Mouse (Mus musculus): ENCODE results near the gene Wdhd1. TPM values are rescaled to one million over a fixed set of nuclear protein-coding genes. Genes with fewer than 3 reads are reported as not detected.
"Not testable (repeated sequence)": the region's sequence is repeated elsewhere in the genome, so short reads cannot be mapped to it uniquely, and the experiment has no call there.

The Wdhd1 gene
- 1 to 10 TPM in 1 of 2 experiments, under 1 TPM in 1; 0.31 to 1.6 TPM for total RNA-seq (2021)
- long read RNA-seq, experiment 1, full-length matches to known transcripts, result 1 of 1 reads
- long read RNA-seq, experiment 1, partial matches to known transcripts, result 0 of 1 reads
- long read RNA-seq, experiment 1, other reads (novel, unspliced or antisense), result 0 of 1 reads
- long read RNA-seq, experiment 2, partial matches to known transcripts, result 0 of 1 reads
- long read RNA-seq, experiment 2, other reads (novel, unspliced or antisense), result 1 of 1 reads

GRCm38 (mm10) chr14:47276637-47277393 is at the start of gene Wdhd1, which contains the start of gene Socs4:
TSS of gene Wdhd1 (minus strand) at chr14:47276857.
TSS of gene Socs4 (plus strand) at chr14:47276931.
- peak within 1 kb of the TSS; percentile 96 for H3K27ac ChIP-seq
- DNase-seq, result peak; percentile 98
- TF ChIP-seq CTCF (IDR thresholded peaks at IDR 0.05), result peak; percentile 23
- intact Hi-C loops (cut with DNase I), result no loop called here
- peak within 1 kb of the TSS; percentile 94 for H3K4me3 ChIP-seq

- Histone ChIP-seq H3K27ac (no peak overlapping the region), H3K4me3 (no peak overlapping the region)
- TF ChIP-seq CTCF (IDR thresholded peaks at IDR 0.05), result no peak
- DNase-seq, result no peak
- intact Hi-C loops (cut with DNase I), result no loop called here
These were observed 49.5 kb upstream of the Wdhd1 start for GRCm38 (mm10) chr14:47325965-47326761.

- H3K27ac ChIP-seq; DNase-seq; H3K4me3 ChIP-seq; intact Hi-C loops (cut with DNase I): not testable (repeated sequence)
These were observed 44.9 kb upstream of the Wdhd1 start for GRCm38 (mm10) chr14:47321581-47321980.

DNA sequence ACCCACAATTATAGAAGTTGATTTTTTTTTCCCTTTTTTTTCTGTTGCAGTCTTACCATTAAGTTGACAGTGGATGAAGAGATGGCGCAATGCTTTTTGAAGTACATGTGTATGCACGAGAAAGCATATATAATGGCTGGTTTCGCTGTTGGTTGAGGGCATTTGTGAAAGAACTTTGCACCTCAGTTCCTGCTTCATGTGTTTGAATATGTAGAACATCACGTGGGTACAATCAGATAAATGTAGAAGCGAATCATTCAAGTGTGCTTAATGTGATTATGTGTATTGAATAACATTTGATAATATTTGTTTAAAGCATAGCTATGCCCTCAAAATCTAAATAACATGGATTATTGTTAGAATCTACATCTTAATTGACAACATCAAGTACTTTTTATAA is 42.7 kb upstream of the Wdhd1 start:
- intact Hi-C loops (cut with DNase I), result no loop called here
- TF ChIP-seq CTCF (IDR thresholded peaks at IDR 0.05), result no peak
- no peak for DNase-seq
- no peak overlapping the region for H3K4me3 ChIP-seq
- no peak overlapping the region for H3K27ac ChIP-seq

GRCm38 (mm10) chr14:47310342-47311181 is 33.9 kb upstream of the Wdhd1 start:
- no peak for DNase-seq
- no peak for TF ChIP-seq CTCF (IDR thresholded peaks at IDR 0.05)
- intact Hi-C loops (cut with DNase I), result no loop called here
- Histone ChIP-seq H3K4me3 (no peak overlapping the region), H3K27ac (no peak overlapping the region)

- intact Hi-C loops (cut with DNase I), result no loop called here
- Histone ChIP-seq H3K27ac (no peak overlapping the region), H3K4me3 (no peak overlapping the region)
- no peak for TF ChIP-seq CTCF (IDR thresholded peaks at IDR 0.05)
- DNase-seq, result no peak
These were observed 32.4 kb upstream of the Wdhd1 start for GRCm38 (mm10) chr14:47309061-47309460.

- Histone ChIP-seq H3K27ac (no peak overlapping the region), H3K4me3 (no peak overlapping the region)
- intact Hi-C loops (cut with DNase I), result no loop called here
- no peak for DNase-seq
- no peak for TF ChIP-seq CTCF (IDR thresholded peaks at IDR 0.05)
These were observed 31.0 kb upstream of the Wdhd1 start for GRCm38 (mm10) chr14:47307669-47308068.

DNA sequence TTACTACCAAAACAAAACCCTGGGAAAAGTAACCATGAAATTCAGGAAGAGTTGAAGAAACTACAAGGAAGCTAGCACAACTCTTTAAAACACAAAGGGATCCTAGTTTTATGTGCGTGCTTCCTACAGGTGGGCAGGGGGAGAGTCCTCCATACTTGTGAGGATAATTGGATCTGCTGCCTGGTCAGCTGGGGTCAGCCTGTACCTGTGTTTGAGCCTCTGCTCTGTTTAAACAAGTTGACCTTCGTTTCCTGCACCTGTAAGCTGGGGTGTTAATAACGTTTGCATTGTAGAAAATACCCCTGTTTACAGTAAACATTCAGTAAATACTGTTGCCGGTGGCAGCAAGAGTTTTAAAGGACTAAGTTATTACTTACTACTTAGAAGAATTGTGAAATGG is 29.3 kb upstream of the Wdhd1 start:
- no peak for DNase-seq
- TF ChIP-seq CTCF (IDR thresholded peaks at IDR 0.05), result no peak
- Histone ChIP-seq H3K27ac (no peak overlapping the region), H3K4me3 (no peak overlapping the region)
- intact Hi-C loops (cut with DNase I), result no loop called here

DNA sequence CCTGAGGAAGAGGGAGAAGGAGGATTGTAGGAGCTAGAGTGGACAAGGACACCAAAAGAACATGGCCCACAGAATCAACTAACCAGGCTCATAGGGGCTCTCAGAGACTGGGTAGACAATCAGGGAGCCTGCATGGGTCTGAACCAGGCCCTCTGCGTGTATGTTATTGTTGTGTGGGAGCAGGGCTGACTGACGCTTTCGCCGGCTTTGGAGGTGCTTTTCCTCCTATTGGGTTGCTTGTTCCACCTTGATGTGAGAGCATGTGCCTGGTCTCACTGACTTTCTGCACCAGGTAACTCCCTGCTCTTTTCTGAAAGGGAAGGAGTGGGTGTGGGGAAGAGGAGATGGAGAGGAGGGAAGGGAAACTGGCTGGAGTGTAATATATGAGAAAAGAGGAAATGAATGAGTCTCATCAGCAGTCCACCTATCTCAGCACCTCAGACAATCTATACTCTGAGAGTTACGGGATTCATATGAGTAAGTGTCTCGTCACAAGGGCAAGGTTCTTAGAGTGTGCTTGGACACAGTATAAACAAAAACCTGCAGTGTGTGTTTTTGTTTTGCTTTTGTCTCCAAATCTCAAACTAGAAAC is 28.3 kb upstream of the Wdhd1 start:
- intact Hi-C loops (cut with DNase I), result no loop called here
- DNase-seq, result no peak
- Histone ChIP-seq H3K27ac (no peak overlapping the region), H3K4me3 (no peak overlapping the region)
- no peak for TF ChIP-seq CTCF (IDR thresholded peaks at IDR 0.05)

DNA sequence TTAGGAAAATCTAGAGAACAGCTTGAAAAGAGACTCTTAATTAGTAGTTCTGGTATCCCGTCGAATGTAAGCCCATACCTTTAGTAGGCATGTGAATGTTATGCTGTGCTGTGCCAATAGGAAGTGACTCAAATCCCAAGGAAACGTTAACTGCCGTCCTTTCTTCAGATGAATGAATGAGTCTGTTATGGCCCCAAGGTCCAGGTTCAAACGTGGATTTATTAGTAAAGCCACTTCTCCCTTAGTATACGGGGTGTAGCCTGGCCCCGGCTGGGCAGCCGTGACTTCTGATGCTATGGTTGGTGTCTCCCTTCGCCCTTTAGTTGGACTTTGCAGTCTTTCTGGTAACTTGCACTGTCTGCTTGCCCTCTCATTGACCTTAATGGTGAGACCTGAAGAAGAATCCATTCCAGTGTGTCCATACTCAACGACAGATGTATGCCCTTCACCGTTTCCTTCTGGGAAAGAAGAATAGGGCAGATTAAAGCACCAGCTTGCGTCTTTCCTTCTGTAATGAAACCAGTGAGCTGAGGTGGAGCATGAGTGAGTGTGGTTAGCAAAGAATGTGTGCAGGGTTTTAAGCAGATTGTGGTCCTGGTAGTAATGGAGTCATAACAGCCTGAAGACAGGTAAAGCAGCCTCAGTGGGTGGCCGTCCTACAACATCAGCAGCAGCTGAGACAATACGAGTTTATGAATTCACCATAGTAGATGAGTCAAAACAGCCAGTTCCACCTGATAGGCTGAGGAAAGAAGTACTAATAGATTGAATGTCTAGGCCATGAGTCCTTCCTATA is 26.4 kb upstream of the Wdhd1 start:
- no peak overlapping the region for H3K27ac ChIP-seq
- no peak for DNase-seq
- intact Hi-C loops (cut with DNase I), result no loop called here
- TF ChIP-seq CTCF (IDR thresholded peaks at IDR 0.05), result no peak
- H3K4me3 ChIP-seq, result no peak overlapping the region

GRCm38 (mm10) chr14:47298819-47299261 is 22.2 kb upstream of the Wdhd1 start:
- intact Hi-C loops (cut with DNase I), result loop anchor here (5.0 kb wide), 1 partner anchor 98 kb away; no protein-coding TSS in a partner anchor
- peak overlapping the region; percentile 98 for H3K27ac ChIP-seq
- DNase-seq, result peak; percentile 30
- TF ChIP-seq CTCF (IDR thresholded peaks at IDR 0.05), result no peak
- H3K4me3 ChIP-seq, result peak overlapping the region; percentile 100

Data from gastrocnemius, adult 2 months (tissue).